Mouse (Mus musculus) adrenal gland, postnatal 4 days (tissue): ENCODE measurements around the gene Rab3gap2. TPM values are rescaled to one million over a fixed set of nuclear protein-coding genes. Genes with fewer than 3 reads are reported as not detected.

Experiments
- DNase-seq, 2 experiments: peaks; one replicate each; pipeline ENCODE4 v3.0.0; 2021 to 2022; ENCODE audit warnings: low spot score in 2 of 2, mixed read lengths in 2 of 2
- long read RNA-seq, 2 experiments: library from polyadenylated mRNA; stranded (forward); transcript quantifications; one replicate each; pipeline ENCODE4 v2.0.0; 2021
- total RNA-seq, 2 experiments: library from RNA; stranded (reverse); gene quantifications; 2 replicates each; pipeline ENCODE4 v1.2.3; 2021

The Rab3gap2 gene
- 10 to 100 TPM; 45.9 to 51.1 TPM for total RNA-seq
- long read RNA-seq, experiment 1, full-length matches to known transcripts, result 4 of 13 reads
- long read RNA-seq, experiment 1, partial matches to known transcripts, result 6 of 13 reads
- long read RNA-seq, experiment 1, other reads (novel, unspliced or antisense), result 3 of 13 reads
- long read RNA-seq, experiment 2, full-length matches to known transcripts, result 23 of 43 reads
- long read RNA-seq, experiment 2, partial matches to known transcripts, result 12 of 43 reads
- long read RNA-seq, experiment 2, other reads (novel, unspliced or antisense), result 8 of 43 reads

GRCm38 (mm10) chr1:185203909-185204661, at the start of gene Rab3gap2:
TSS of gene Rab3gap2 (plus strand) at chr1:185204117.
- DNase-seq, result peak; percentile 100

- no peak for DNase-seq
Measured at GRCm38 (mm10) chr1:185173641-185174040, 30.3 kb upstream of the Rab3gap2 start.

- no peak for DNase-seq
Measured at GRCm38 (mm10) chr1:185177860-185178259, 26.1 kb upstream of the Rab3gap2 start.

- DNase-seq, result no peak
Measured at GRCm38 (mm10) chr1:185183591-185184330, 20.2 kb upstream of the Rab3gap2 start.

- no peak for DNase-seq
Measured at GRCm38 (mm10) chr1:185185556-185185955, 18.4 kb upstream of the Rab3gap2 start.

GRCm38 (mm10) chr1:185187135-185187785, 16.7 kb upstream of the Rab3gap2 start:
- no peak for DNase-seq

GRCm38 (mm10) chr1:185189901-185190300, 14.0 kb upstream of the Rab3gap2 start:
- no peak for DNase-seq

- no peak for DNase-seq
Measured at GRCm38 (mm10) chr1:185192087-185192486, 11.8 kb upstream of the Rab3gap2 start.

- DNase-seq, result no peak
Measured at GRCm38 (mm10) chr1:185193509-185193908, 10.4 kb upstream of the Rab3gap2 start.

GRCm38 (mm10) chr1:185196323-185196722, 7.6 kb upstream of the Rab3gap2 start:
- no peak for DNase-seq

GRCm38 (mm10) chr1:185200571-185201395, 3.1 kb upstream of the Rab3gap2 start:
- no peak for DNase-seq

GRCm38 (mm10) chr1:185201994-185202393, 1.9 kb upstream of the Rab3gap2 start:
- DNase-seq, result no peak

GRCm38 (mm10) chr1:185203196-185203908, 565 bp upstream of the Rab3gap2 start:
- DNase-seq, result no peak

GRCm38 (mm10) chr1:185205090-185205489, 1.2 kb downstream of the Rab3gap2 start:
- no peak for DNase-seq

GRCm38 (mm10) chr1:185207851-185208595, 4.1 kb downstream of the Rab3gap2 start:
- DNase-seq, result no peak

GRCm38 (mm10) chr1:185208766-185209165, 4.8 kb downstream of the Rab3gap2 start:
- DNase-seq, result no peak

GRCm38 (mm10) chr1:185209641-185210176, 5.8 kb downstream of the Rab3gap2 start:
- DNase-seq, result no peak

- DNase-seq, result no peak
Measured at GRCm38 (mm10) chr1:185216360-185216759, 12.4 kb downstream of the Rab3gap2 start.

- no peak for DNase-seq
Measured at GRCm38 (mm10) chr1:185216762-185217161, 12.8 kb downstream of the Rab3gap2 start.
